Mouse (Mus musculus): ENCODE results near the gene Dvl1.

- TF ChIP-seq HCFC1 (IDR thresholded peaks at IDR 0.05; ENCODE audit: borderline replicate concordance, insufficient read depth, low read length) (no peak), CHD2 (IDR thresholded peaks at IDR 0.05; ENCODE audit: low read depth, low read length) (no peak), MAFK (IDR thresholded peaks at IDR 0.05; ENCODE audit: insufficient read depth, low read depth, low read length) (no peak)
These were observed 4.2 kb downstream of the Dvl1 start for GRCm38 (mm10) chr4:155851368-155851767.

Measured in ES-E14 (cell line).